Mouse (Mus musculus) Muller cell, postnatal 12 days (primary cell): Measurements from ENCODE around the gene Prkci.

Source experiments
- DNase-seq: peaks from one replicate; pipeline ENCODE4 v3.0.0-alpha.2; 2015; ENCODE audit errors: inconsistent ontology term

The Prkci gene

DNA sequence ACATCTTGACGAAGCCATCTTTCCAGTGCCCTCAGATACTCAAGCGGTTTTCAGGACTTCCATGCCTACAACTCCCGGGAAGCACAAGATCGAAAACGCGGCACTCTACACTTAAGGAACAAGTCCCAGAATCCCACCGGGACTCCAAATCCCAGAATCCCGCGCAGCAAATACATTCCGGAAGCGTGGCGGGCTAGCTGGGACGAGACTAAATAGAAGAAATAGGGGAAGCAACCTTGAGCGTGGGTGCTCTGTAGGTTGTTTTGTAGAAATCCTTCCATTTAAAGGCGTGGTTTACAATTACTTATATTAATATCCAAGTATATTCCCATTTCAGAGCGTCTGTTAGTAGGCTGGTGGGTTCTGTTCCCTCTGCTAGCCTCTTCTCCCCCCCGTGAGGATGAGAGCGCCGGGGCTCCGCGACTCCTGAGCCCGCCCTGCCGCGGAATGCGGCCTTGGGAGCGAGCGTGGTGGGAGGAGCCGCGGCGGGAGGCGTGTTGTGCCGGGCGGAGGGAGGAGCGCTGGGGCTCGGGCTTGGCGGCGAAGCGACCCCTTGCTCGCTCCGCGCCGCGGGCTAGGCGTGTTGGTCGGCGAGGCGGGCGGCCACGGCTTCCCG, at the start of gene Prkci:
Gene Prkci (plus strand): TSS at position 465 of the 616 bp plus-strand sequence.
- peak; percentile 98 for DNase-seq

DNA sequence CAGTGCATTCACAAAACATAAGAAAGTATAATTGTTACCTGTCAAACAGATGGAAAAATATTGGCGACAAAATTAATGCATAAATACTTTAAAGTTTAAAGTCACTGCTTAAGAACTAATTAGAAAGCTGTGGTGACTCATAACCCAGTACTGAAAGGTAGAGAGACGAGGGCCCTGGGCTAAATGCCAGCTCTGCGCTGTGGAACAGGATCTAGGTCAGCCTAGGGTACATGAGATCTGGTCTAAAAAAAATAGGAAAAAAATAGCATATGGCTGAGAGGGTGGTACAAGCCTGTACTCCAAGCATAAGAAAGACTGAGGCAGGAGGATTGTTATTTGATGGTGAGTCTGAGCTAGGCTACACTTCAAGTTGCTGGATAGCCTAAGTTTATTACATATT, 43.9 kb upstream of the Prkci start:
- DNase-seq = peak; percentile 16

GRCm38 (mm10) chr3:30952273-30953070, 43.1 kb upstream of the Prkci start:
- no peak for DNase-seq

GRCm38 (mm10) chr3:30956327-30956726, 39.2 kb upstream of the Prkci start:
- DNase-seq = no peak

- DNase-seq = no peak
Measured at GRCm38 (mm10) chr3:30958709-30959108, 36.8 kb upstream of the Prkci start.

DNA sequence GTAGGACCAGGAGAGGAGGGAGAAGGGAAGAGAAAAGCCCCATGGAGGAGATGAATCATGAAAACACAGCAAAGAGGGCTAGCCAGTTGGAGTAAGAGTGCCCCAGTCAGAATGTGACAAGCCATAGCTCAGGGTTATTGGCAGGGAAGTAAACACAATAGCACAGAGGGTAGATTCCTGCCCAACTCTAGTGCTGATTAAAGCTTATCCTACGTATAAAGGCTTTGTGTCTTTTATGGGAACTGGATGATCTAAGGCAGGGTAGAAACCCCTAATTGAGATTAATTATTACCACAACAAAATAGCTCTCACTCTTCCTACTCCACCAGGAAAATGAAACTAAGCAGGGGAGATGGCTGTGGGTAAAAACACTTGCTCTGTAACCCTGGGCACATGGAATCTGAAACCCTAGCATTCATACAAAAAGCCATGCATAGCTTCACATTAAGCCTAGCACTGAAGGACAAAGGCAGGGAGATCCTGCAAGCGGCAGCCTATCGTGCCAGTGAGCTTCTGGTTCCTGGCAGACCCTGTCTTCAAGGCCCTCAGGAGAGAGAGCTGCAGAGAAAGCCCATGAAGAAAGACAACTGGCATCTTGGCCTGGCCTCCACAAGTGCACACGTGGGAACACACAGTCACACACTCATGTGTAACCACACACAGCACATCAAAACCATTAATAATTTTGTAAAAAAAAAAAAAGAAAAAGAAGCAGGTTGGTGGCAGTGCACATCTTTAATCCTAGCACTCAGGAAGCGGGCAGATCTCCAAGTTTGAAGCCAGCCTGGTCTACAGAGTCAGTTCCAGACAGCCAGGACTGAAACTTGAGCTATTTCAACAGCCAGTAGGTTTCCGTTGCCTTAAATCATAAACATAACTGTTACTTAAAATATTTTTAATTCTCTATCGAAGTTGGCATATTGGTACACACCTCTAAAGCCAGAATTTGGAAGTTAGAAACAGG, 35.4 kb upstream of the Prkci start:
- peak; percentile 77 for DNase-seq

GRCm38 (mm10) chr3:30963100-30963499, 32.4 kb upstream of the Prkci start:
- DNase-seq = no peak

DNA sequence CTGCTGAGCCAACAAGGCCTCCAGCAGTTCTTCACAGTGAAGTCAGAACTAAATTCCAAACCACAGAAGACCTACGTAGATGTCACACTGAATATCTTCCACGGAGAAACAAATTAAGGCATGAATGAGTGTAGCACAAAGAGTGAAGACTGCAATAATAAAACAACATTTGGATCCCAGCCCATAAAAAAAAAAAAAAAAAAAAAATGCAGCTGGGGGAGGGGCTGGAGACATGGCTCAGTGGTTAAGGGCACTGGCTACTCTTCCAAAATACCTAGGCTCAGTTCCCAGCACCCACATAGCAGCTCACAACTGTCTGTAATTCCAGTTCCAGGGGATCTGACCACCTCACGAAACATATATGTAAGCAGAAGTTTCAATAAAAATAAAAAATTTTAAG, 31.3 kb upstream of the Prkci start:
- DNase-seq = no peak

- no peak for DNase-seq
Measured at GRCm38 (mm10) chr3:30965644-30966043, 29.9 kb upstream of the Prkci start.

GRCm38 (mm10) chr3:30968531-30969092, 26.9 kb upstream of the Prkci start:
- DNase-seq = peak; percentile 78

- DNase-seq = peak; percentile 96
Measured at GRCm38 (mm10) chr3:30969104-30969581, 26.4 kb upstream of the Prkci start, which contains the start of gene Phc3. Gene Phc3 (minus strand): TSS chr3:30969415.

DNA sequence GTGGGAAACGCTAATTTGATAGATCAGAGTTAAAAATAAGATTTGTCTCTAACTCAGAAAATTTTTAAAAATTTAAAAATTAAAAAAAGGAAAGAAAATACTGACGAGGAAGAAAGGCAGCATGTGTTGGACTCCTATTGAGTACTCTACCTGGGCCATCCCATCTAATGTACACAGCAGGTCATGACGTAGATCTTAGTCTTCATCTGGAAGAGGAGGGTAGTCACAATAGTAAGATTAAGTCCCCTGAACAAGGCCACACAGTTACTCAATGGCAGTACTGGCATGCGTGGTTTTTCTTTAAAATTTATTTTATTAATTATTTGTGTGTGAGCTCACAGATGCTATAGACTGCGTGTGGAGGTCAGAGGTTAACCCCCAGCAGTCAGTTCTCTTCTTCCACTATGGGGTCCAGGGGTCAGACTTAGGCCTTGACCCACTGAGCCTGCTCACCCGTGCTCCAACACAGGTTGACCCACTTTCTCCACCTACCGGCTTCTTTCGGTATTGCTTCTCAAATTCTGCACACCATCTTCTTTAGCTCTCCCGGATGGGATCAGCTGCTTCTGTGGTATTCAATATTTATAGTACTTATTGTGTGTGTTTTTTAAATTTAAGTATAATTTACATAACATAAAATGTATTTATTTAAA, 20.3 kb upstream of the Prkci start:
- DNase-seq = no peak

DNA sequence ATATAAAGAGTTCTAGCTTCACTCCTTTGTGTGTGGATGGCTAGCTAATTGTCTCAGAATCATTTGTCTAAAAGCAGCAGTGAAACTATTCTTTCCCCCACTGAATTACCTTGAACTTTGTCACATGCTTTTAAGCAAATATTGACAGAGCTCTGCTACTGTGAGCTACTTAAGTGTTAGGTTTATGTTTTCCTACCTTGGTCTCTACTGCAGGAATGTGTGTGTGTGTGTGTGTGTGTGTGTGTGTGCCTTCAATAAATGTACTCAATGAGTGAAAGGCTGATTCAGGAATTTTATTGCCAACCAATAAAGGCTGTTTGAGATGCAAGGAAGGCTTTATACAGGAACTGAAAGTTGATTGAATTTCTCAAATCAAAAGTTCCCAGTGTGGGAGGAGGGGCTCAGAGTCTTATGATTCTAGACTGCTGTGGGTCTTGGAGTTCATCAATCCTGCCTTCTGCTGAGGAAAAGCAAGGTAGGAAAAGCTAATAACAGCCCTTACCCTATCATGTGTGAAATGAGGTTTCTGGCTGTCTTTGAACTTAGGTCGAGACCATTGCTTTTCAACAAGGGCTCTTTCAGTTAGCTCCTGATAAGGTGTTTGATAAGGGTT, 18.4 kb upstream of the Prkci start:
- no peak for DNase-seq

DNA sequence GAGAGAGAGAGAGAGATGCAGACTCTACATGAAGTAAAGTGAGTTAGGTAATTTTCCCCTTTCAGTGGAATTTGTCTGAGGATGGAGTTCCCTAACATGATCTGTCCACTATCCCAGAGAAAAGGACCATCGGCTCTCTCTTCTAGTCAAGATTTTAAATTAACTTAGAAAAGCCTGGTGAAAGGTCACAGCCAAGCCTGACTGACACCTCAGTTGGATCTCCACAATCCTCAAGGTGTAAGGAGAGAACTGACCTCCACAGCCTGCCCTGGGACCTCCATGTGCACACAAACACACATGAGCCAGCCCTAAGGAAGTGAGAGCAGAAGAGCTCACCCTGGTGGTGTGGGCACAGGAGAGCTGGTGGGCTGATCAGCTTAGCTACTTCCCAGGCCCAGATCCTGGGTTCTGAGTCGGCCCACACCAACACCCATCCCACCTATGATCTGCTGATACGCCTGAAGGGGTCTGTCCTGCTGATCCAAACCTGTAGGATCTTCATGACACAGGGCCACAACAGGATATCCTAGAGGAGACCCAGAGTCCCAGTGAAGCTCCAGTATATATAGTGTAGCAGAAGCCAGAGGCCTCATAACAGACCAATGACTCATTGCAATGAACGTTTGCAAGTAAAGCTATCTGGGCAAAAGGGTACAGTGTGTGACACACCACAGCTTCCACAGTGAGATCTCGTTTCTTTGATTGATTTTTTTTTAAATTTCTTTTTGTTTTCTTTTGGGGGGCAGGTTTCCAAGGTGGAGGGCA, 13.7 kb upstream of the Prkci start:
- DNase-seq = peak; percentile 49

DNA sequence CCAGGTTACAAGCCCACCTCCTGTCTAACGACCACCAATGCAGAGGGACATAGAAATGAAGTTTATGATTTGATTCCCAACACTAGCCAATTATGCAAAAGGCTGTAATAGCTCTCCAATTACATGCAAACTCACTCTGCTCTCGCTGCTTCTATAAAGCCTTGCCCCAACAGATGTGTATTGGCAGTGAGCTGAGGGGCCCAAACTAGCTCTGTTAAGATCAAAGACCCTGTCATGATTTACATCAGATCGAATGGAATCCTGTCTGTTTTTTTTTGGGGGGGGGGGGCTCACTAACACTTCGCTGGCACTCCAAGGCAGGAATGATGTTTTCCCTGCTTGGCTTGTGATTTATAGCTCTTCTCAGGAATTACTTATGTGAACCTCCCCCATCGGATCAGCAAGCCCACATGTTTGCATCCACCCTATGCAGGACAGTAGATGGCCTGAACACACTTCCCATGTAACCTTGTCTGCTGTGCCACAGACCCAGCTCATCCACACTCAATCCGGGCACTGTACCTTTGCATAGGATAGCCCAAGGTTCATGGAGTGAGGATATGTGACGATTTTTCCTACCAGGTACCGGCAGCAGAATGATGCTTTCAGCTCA, 12.5 kb upstream of the Prkci start:
- DNase-seq = no peak

DNA sequence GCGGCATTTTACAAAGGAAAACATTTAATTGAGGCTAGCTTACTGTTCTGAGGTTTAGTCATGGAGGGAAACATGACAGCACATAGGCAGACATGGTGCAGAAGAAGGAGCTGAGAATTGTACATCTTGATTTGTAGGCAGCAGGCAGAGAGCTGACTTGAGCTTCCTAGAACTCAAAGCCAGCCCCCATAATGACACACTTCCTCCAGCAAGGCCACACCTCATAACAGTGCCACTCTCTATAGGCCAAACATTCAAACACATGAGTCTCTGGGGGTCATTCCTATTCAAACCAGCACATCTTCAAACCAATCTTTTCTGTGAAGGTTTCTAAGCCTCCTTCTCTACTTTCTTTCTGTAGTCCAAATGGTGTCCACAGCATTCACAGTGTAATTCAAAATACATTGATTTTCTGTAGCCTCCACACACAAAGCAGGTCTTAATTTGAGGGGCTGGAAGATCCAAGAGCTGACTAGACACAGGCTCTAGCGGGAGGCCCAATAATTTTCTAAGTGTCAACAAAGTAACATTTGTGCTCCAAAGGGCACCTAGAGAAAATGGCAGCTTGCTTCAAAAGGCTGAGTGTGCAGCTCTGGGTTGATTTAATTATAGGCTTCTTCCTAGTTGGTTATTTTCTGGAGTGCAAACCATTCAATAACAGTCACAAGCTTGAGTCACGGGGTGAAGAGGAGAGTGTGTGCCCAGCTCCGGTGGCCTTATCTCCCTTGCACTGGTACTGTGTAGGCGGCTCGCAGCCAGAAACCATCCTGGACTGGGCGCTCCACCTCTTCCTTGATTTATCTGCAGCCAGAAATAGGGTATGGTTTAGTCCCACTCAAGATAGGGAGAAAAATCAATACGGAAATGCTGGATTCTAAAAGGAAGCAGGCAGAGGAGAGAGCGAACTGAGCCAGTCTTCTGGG, 7.9 kb upstream of the Prkci start:
- no peak for DNase-seq

GRCm38 (mm10) chr3:30992161-30992560, 3.4 kb upstream of the Prkci start:
- DNase-seq = no peak

- no peak for DNase-seq
Measured at GRCm38 (mm10) chr3:30993066-30993573, 2.4 kb upstream of the Prkci start.
